Mouse (Mus musculus): Measurements from ENCODE around the gene Amfr. TPM values are rescaled to one million over a fixed set of nuclear protein-coding genes. Genes with fewer than 3 reads are reported as not detected.

The Amfr gene
- polyA plus RNA-seq, 1 experiment from 2014 or later, result 27.8 TPM

DNA sequence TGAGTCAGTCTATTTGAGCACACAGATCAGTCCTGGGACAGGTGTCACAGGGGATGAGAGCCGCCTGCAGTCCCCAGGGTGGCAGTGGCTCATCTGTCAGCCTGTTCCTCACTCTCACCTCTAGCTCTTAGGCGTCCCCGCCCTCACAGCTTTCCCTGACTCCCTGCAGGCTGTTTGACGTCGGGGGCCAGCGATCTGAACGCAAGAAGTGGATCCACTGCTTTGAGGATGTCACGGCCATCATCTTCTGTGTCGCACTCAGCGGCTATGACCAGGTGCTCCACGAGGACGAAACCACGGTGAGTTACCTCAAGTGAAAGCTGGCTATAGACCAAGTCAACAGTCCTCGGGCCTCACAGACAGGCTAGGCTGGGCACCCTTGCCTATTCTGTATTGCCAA, 62.5 kb downstream of the Amfr start:
- H3K36me3 ChIP-seq (ENCODE audit: control insufficient read depth, insufficient read depth, low read length), result no peaks in the 10 kb centered on the region
- H3K4me1 ChIP-seq (ENCODE audit: control insufficient read depth, insufficient read depth, low read length), result no peaks in the 10 kb centered on the region
- 71% methylated on average over 14 of the region's 14 CpGs for WGBS
- no peaks in the 10 kb centered on the region for H3K9me3 ChIP-seq (replicated peaks; ENCODE audit: control insufficient read depth, low read length)
- H3K27ac ChIP-seq (ENCODE audit: low read length), result no peak overlapping the region
- H3K4me2 ChIP-seq (ENCODE audit: low read depth, low read length), result no peak overlapping the region
- H3K9ac ChIP-seq (ENCODE audit: low read length), result 0 out of 2 replicates have a peak overlapping the region, but pooled peaks have one; percentile 1
- H3K27me3 ChIP-seq (ENCODE audit: control insufficient read depth, insufficient read depth, low read length), result no peaks in the 10 kb centered on the region
- H3K4me3 ChIP-seq (replicated peaks; ENCODE audit: low read length), result no peak overlapping the region
- no peak for ATAC-seq (ENCODE audit: insufficient read depth, low FRiP score)

DNA sequence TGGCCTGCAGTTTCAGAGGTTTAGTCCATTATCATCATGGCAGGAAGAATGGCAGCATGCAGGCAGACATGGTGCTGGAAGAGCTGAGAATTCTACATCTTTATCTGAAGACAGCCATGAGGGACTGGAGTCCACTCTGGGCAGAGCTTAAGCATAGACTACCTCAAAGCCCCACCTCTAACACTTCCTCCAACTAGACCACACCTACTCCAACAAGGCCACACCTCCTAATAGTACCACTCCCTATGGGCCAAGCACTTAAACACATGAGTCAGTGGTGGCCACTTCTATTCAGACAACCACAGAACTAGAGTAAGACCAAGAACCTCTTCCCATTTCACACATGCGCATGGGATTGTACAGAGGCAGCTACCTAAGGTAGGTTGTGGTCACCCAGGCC, 66.2 kb downstream of the Amfr start:
- Histone ChIP-seq H3K4me2 (ENCODE audit: low read depth, low read length) (no peak overlapping the region), H3K9ac (ENCODE audit: low read length) (no peak overlapping the region), H3K27ac (ENCODE audit: low read length) (no peak overlapping the region), H3K4me3 (replicated peaks; ENCODE audit: low read length) (no peak overlapping the region), H3K36me3 (ENCODE audit: control insufficient read depth, insufficient read depth, low read length) (no peaks in the 10 kb centered on the region), H3K27me3 (ENCODE audit: control insufficient read depth, insufficient read depth, low read length) (no peaks in the 10 kb centered on the region), H3K4me1 (ENCODE audit: control insufficient read depth, insufficient read depth, low read length) (no peaks in the 10 kb centered on the region), H3K9me3 (replicated peaks; ENCODE audit: control insufficient read depth, low read length) (no peaks in the 10 kb centered on the region)
- WGBS, result 78% methylated on average over 1 of the region's 1 CpGs
- ATAC-seq (ENCODE audit: insufficient read depth, low FRiP score), result no peak

DNA sequence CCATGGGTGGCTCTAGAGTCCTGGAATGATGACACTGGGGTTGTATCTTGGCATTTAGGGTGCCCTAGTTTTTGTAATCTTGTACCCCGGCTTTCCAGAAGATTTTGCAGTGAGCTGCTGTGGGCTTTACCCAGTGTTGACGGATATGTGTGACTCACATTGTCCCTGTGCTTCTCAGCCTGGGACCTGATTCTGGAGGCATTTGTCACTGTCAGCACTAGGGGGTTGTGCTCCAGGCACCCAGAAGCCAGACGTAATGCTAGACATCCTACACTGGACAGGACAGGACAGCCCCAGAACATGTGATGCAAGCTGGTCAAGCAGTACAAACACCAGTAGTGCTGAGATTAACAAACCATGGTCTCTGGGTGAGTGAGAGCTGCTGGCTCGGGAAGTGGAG, 66.9 kb downstream of the Amfr start:
- no peaks in the 10 kb centered on the region for H3K9me3 ChIP-seq (replicated peaks; ENCODE audit: control insufficient read depth, low read length)
- H3K36me3 ChIP-seq (ENCODE audit: control insufficient read depth, insufficient read depth, low read length), result no peaks in the 10 kb centered on the region
- H3K9ac ChIP-seq (ENCODE audit: low read length), result no peak overlapping the region
- no peaks in the 10 kb centered on the region for H3K27me3 ChIP-seq (ENCODE audit: control insufficient read depth, insufficient read depth, low read length)
- WGBS, result 63% methylated on average over 4 of the region's 4 CpGs
- no peaks in the 10 kb centered on the region for H3K4me1 ChIP-seq (ENCODE audit: control insufficient read depth, insufficient read depth, low read length)
- H3K27ac ChIP-seq (ENCODE audit: low read length), result no peak overlapping the region
- H3K4me3 ChIP-seq (replicated peaks; ENCODE audit: low read length), result no peak overlapping the region
- H3K4me2 ChIP-seq (ENCODE audit: low read depth, low read length), result no peak overlapping the region
- ATAC-seq (ENCODE audit: insufficient read depth, low FRiP score), result no peak

DNA sequence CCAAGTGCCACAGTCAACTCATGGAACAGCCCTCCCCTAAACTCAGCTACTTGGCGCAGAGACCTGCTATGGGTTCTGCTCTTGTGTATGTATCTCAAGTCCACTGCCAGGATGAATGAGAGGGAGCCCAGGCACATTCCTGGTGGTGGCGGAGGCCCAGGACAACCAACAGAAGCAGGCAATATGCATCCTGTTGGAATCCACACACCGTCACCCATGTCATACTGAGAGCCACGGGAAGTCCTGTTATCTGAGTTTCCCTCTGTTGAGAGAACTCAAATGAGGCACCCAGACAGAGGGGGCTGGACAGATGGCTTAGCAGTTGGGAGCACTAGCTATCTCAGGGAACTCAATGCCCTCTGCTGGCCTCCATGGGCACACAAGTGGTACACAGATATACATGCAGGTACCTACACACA, 71.0 kb downstream of the Amfr start:
- no peaks in the 10 kb centered on the region for H3K36me3 ChIP-seq (ENCODE audit: control insufficient read depth, insufficient read depth, low read length)
- no peaks in the 10 kb centered on the region for H3K9me3 ChIP-seq (replicated peaks; ENCODE audit: control insufficient read depth, low read length)
- H3K27ac ChIP-seq (ENCODE audit: low read length), result no peak overlapping the region
- no peak for ATAC-seq (ENCODE audit: insufficient read depth, low FRiP score)
- no peak overlapping the region for H3K9ac ChIP-seq (ENCODE audit: low read length)
- H3K4me3 ChIP-seq (replicated peaks; ENCODE audit: low read length), result no peak overlapping the region
- no peaks in the 10 kb centered on the region for H3K4me1 ChIP-seq (ENCODE audit: control insufficient read depth, insufficient read depth, low read length)
- H3K4me2 ChIP-seq (ENCODE audit: low read depth, low read length), result no peak overlapping the region
- H3K27me3 ChIP-seq (ENCODE audit: control insufficient read depth, insufficient read depth, low read length), result no peaks in the 10 kb centered on the region
- WGBS, result 66% methylated on average over 4 of the region's 4 CpGs

DNA sequence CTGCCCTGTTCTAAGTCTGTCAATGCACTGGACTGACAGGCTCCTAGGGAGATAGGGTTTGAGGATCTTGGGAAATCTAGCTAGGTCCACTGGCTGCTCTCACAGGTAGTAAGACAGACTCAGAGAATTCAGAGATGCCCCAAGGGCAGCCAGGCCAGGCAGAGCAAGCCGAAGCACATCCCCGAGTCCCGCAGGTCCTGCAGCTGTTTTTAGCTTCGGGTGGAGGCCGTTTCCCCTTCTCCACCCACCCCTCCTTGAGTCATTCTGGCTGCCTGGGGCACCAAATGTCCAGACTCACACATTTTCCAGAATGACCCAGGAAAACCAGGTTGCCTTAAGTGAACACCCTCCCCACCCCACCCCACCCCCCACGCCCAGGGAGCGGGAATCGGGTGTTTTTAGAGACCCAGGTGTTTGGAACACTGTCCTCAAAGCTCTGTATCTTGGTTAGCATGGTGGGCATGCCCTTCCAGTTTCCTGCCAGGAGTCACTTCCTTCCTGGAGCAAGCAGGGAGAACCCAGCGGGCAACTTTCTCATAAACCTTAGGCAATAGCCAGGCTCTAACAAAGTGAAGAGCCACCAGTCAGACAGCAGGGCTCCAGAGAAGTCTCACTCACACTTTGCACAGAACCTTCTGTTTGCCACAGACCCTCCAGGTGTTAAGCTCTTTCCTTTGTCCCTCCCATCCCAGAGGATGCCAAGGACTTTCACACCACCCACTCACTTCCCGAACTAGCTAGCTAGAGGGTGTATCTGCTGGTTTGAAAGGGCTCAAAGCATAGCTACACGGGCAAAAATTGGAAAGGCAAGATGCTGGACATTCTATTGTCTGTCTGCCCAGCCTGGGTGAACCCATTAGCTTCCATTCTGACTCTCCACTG, 71.9 kb downstream of the Amfr start:
- no peak overlapping the region for H3K9ac ChIP-seq (ENCODE audit: low read length)
- 63% methylated on average over 11 of the region's 11 CpGs for WGBS
- no peak for ATAC-seq (ENCODE audit: insufficient read depth, low FRiP score)
- no peak overlapping the region for H3K27ac ChIP-seq (ENCODE audit: low read length)
- H3K27me3 ChIP-seq (ENCODE audit: control insufficient read depth, insufficient read depth, low read length), result no peaks in the 10 kb centered on the region
- no peaks in the 10 kb centered on the region for H3K36me3 ChIP-seq (ENCODE audit: control insufficient read depth, insufficient read depth, low read length)
- no peaks in the 10 kb centered on the region for H3K4me1 ChIP-seq (ENCODE audit: control insufficient read depth, insufficient read depth, low read length)
- H3K4me2 ChIP-seq (ENCODE audit: low read depth, low read length), result no peak overlapping the region
- no peak overlapping the region for H3K4me3 ChIP-seq (replicated peaks; ENCODE audit: low read length)
- no peaks in the 10 kb centered on the region for H3K9me3 ChIP-seq (replicated peaks; ENCODE audit: control insufficient read depth, low read length)

DNA sequence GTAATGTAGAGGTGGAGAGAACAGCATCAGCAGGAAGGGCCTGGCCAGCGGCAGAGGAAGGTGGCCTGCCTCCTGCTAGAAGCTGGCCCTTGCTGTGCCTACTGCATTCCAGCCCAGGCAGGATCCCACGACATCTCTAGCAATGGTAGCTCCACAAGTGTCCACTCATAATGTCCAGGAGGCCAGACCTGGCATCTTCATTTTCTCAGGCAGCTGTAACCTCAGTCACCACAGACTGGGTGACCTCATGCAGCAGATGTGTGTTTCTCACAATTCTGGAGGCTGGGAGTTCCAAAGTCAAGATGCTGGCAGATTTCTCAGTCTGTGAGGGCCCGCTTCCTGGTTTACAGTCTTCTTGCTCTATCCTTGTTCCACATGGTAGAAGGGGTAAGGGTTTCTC, 74.4 kb downstream of the Amfr start:
- no peaks in the 10 kb centered on the region for H3K27me3 ChIP-seq (ENCODE audit: control insufficient read depth, insufficient read depth, low read length)
- H3K4me1 ChIP-seq (ENCODE audit: control insufficient read depth, insufficient read depth, low read length), result no peaks in the 10 kb centered on the region
- ATAC-seq (ENCODE audit: insufficient read depth, low FRiP score), result no peak
- H3K9ac ChIP-seq (ENCODE audit: low read length), result no peak overlapping the region
- no peak overlapping the region for H3K27ac ChIP-seq (ENCODE audit: low read length)
- no peaks in the 10 kb centered on the region for H3K9me3 ChIP-seq (replicated peaks; ENCODE audit: control insufficient read depth, low read length)
- WGBS, result 79% methylated on average over 3 of the region's 3 CpGs
- no peaks in the 10 kb centered on the region for H3K36me3 ChIP-seq (ENCODE audit: control insufficient read depth, insufficient read depth, low read length)
- no peak overlapping the region for H3K4me3 ChIP-seq (replicated peaks; ENCODE audit: low read length)
- H3K4me2 ChIP-seq (ENCODE audit: low read depth, low read length), result no peak overlapping the region

DNA sequence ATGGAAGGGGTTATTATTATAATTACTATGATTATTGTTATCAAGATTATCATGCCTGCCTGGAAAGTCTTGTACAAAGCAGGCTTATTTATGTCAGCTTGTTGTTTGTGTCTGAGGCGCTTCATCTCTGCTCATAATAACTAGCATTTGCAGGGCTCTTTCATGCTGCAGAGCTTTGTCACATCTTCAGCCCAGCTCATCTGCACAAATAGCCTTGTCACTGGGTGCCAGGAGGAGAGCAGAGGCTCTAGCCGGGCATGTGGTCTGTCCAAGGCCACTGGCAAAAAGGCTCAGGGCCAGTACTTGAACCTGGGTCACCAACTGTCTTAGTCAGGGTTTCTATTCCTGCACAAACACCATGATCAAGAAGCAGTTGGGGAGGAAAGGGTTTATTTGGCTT, 79.4 kb downstream of the Amfr start:
- Histone ChIP-seq H3K9me3 (replicated peaks; ENCODE audit: control insufficient read depth, low read length) (no peaks in the 10 kb centered on the region), H3K4me1 (ENCODE audit: control insufficient read depth, insufficient read depth, low read length) (peaks cover 2% of the 10 kb centered on the region; the same call in 1 of the 2 replicates), H3K36me3 (ENCODE audit: control insufficient read depth, insufficient read depth, low read length) (no peaks in the 10 kb centered on the region), H3K27ac (ENCODE audit: low read length) (no peak overlapping the region), H3K4me2 (ENCODE audit: low read depth, low read length) (no peak overlapping the region), H3K9ac (ENCODE audit: low read length) (no peak overlapping the region), H3K4me3 (replicated peaks; ENCODE audit: low read length) (no peak overlapping the region), H3K27me3 (ENCODE audit: control insufficient read depth, insufficient read depth, low read length) (no peaks in the 10 kb centered on the region)
- WGBS, result 83% methylated on average over 2 of the region's 2 CpGs
- no peak for ATAC-seq (ENCODE audit: insufficient read depth, low FRiP score)

DNA sequence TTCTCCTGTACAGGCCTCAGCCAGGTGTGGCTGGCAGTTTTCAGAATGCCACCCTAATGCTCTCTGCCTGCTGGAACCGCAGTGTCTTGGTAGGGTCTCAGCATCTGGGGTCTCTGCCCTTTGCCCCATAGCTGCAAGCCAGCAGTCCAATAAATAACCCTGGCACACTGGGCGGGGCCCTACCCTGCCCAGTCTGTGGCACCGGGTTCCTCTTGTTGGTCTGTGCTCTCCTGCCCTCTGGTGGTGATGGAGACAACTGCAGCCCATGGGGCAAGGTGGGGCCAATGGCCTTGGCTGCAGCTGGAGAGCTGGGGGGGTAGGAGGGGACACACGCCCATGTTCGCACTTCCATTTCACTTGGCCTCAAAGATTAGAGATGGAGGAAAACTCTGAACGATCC, 79.8 kb downstream of the Amfr start:
- Histone ChIP-seq H3K9ac (ENCODE audit: low read length) (no peak overlapping the region), H3K27ac (ENCODE audit: low read length) (no peak overlapping the region), H3K4me3 (replicated peaks; ENCODE audit: low read length) (no peak overlapping the region), H3K27me3 (ENCODE audit: control insufficient read depth, insufficient read depth, low read length) (no peaks in the 10 kb centered on the region), H3K9me3 (replicated peaks; ENCODE audit: control insufficient read depth, low read length) (no peaks in the 10 kb centered on the region), H3K36me3 (ENCODE audit: control insufficient read depth, insufficient read depth, low read length) (no peaks in the 10 kb centered on the region), H3K4me2 (ENCODE audit: low read depth, low read length) (no peak overlapping the region), H3K4me1 (ENCODE audit: control insufficient read depth, insufficient read depth, low read length) (peaks cover 2% of the 10 kb centered on the region; the same call in 1 of the 2 replicates)
- 22% methylated on average over 6 of the region's 6 CpGs for WGBS
- peak; percentile 54; the same call in 1 of the 2 replicates for ATAC-seq (ENCODE audit: insufficient read depth, low FRiP score)

DNA sequence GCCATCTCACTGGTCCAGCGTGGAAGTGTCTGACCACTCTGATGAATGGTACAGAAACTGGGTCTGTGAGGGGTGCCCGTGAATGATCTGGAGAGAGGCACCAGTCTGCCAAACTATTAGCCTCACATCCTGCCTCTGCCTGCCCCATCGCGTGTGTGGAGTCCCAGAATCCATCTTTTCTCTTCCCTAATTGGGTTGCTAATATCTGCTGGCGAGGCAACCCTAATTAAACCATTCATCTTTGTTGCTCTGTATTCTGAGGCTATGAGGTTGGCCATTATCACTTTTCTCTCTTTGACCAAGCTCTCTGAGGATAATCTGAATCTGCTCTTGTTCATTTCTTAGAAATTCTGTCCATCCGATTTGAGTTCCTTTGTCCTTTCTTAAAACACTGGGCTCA, 81.3 kb downstream of the Amfr start:
- H3K4me1 ChIP-seq (ENCODE audit: control insufficient read depth, insufficient read depth, low read length), result peaks cover 2% of the 10 kb centered on the region; the same call in 1 of the 2 replicates
- no peak overlapping the region for H3K9ac ChIP-seq (ENCODE audit: low read length)
- no peak overlapping the region for H3K4me2 ChIP-seq (ENCODE audit: low read depth, low read length)
- no peaks in the 10 kb centered on the region for H3K9me3 ChIP-seq (replicated peaks; ENCODE audit: control insufficient read depth, low read length)
- no peaks in the 10 kb centered on the region for H3K36me3 ChIP-seq (ENCODE audit: control insufficient read depth, insufficient read depth, low read length)
- H3K4me3 ChIP-seq (replicated peaks; ENCODE audit: low read length), result no peak overlapping the region
- H3K27me3 ChIP-seq (ENCODE audit: control insufficient read depth, insufficient read depth, low read length), result no peaks in the 10 kb centered on the region
- ATAC-seq (ENCODE audit: insufficient read depth, low FRiP score), result no peak
- 84% methylated on average over 6 of the region's 6 CpGs for WGBS
- no peak overlapping the region for H3K27ac ChIP-seq (ENCODE audit: low read length)
